Mouse (Mus musculus): ENCODE results near the gene Kdm4c. TPM values are rescaled to one million over a fixed set of nuclear protein-coding genes. Genes with fewer than 3 reads are reported as not detected.

Kdm4c gene
- polyA plus RNA-seq, 1 experiment from 2014 or later: 8.9 TPM

GRCm38 (mm10) chr4:74261879-74262278 lies 19.6 kb downstream of the Kdm4c start:
- H3K4me2 ChIP-seq (replicated peaks; ENCODE audit: low read depth, low read length): no peak overlapping the region
- no peak overlapping the region for H3K4me3 ChIP-seq (ENCODE audit: low read depth, low read length)
- DNase-seq (ENCODE audit: low spot score) (no peak), ATAC-seq (no peak)
- no peaks in the 10 kb centered on the region for H3K4me1 ChIP-seq (ENCODE audit: insufficient read depth, low read depth, low read length)
- H3K9ac ChIP-seq (replicated peaks; ENCODE audit: low read depth): no peak overlapping the region
- H3K27me3 ChIP-seq (replicated peaks; ENCODE audit: insufficient read depth, low read length): no peaks in the 10 kb centered on the region
- TF ChIP-seq CTCF (IDR thresholded peaks at IDR 0.05) (no peak), EP300 (IDR thresholded peaks at IDR 0.05) (no peak)
- no peaks in the 10 kb centered on the region for H3K36me3 ChIP-seq (ENCODE audit: insufficient read depth, low read length)
- no peak overlapping the region for H3K27ac ChIP-seq (ENCODE audit: low read length)
- no peaks in the 10 kb centered on the region for H3K9me3 ChIP-seq (ENCODE audit: low read length)

- TF ChIP-seq CTCF (IDR thresholded peaks at IDR 0.05) (no peak), EP300 (IDR thresholded peaks at IDR 0.05) (no peak)
- DNase-seq (ENCODE audit: low spot score): no peak
- ATAC-seq: no peak
- H3K4me1 ChIP-seq (ENCODE audit: insufficient read depth, low read depth, low read length): no peaks in the 10 kb centered on the region
- H3K27me3 ChIP-seq (replicated peaks; ENCODE audit: insufficient read depth, low read length): no peaks in the 10 kb centered on the region
- no peak overlapping the region for H3K4me2 ChIP-seq (replicated peaks; ENCODE audit: low read depth, low read length)
- H3K36me3 ChIP-seq (ENCODE audit: insufficient read depth, low read length): no peaks in the 10 kb centered on the region
- H3K9ac ChIP-seq (replicated peaks; ENCODE audit: low read depth): no peak overlapping the region
- WGBS: 96% methylated on average over 5 of the region's 5 CpGs
- H3K4me3 ChIP-seq (ENCODE audit: low read depth, low read length): no peak overlapping the region
- no peak overlapping the region for H3K27ac ChIP-seq (ENCODE audit: low read length)
- H3K9me3 ChIP-seq (ENCODE audit: low read length): no peaks in the 10 kb centered on the region
Measured at GRCm38 (mm10) chr4:74264428-74264955, 22.2 kb downstream of the Kdm4c start.

GRCm38 (mm10) chr4:74271180-74271579 lies 28.9 kb downstream of the Kdm4c start:
- WGBS: 78% methylated on average over 5 of the region's 5 CpGs
- Histone ChIP-seq H3K27me3 (replicated peaks; ENCODE audit: insufficient read depth, low read length) (no peaks in the 10 kb centered on the region), H3K4me3 (ENCODE audit: low read depth, low read length) (no peak overlapping the region), H3K9me3 (ENCODE audit: low read length) (no peaks in the 10 kb centered on the region), H3K4me1 (ENCODE audit: insufficient read depth, low read depth, low read length) (no peaks in the 10 kb centered on the region), H3K4me2 (replicated peaks; ENCODE audit: low read depth, low read length) (no peak overlapping the region), H3K9ac (replicated peaks; ENCODE audit: low read depth) (no peak overlapping the region), H3K27ac (ENCODE audit: low read length) (no peak overlapping the region), H3K36me3 (ENCODE audit: insufficient read depth, low read length) (no peaks in the 10 kb centered on the region)
- ATAC-seq (no peak), DNase-seq (ENCODE audit: low spot score) (no peak)
- no peak for TF ChIP-seq EP300 (IDR thresholded peaks at IDR 0.05)

- ATAC-seq: no peak
- no peaks in the 10 kb centered on the region for H3K9me3 ChIP-seq (ENCODE audit: low read length)
- WGBS: 100% methylated on average over 1 of the region's 1 CpGs
Measured at GRCm38 (mm10) chr4:74277486-74277885, 35.2 kb downstream of the Kdm4c start.

GRCm38 (mm10) chr4:74280170-74280569 lies 37.9 kb downstream of the Kdm4c start:
- 54% methylated on average over 3 of the region's 3 CpGs for WGBS
- H3K36me3 ChIP-seq (ENCODE audit: insufficient read depth, low read length): 0 out of 2 replicates have a peak, but pooled peaks cover 6% of the 10 kb centered on the region
- H3K9ac ChIP-seq (replicated peaks; ENCODE audit: low read depth): no peak overlapping the region
- ATAC-seq (no peak), DNase-seq (ENCODE audit: low spot score) (no peak)
- no peak overlapping the region for H3K27ac ChIP-seq (ENCODE audit: low read length)
- H3K4me3 ChIP-seq (ENCODE audit: low read depth, low read length): no peak overlapping the region
- no peaks in the 10 kb centered on the region for H3K9me3 ChIP-seq (ENCODE audit: low read length)
- no peak for TF ChIP-seq EP300 (IDR thresholded peaks at IDR 0.05)
- TF ChIP-seq CTCF (IDR thresholded peaks at IDR 0.05): no peak
- H3K4me2 ChIP-seq (replicated peaks; ENCODE audit: low read depth, low read length): no peak overlapping the region
- no peaks in the 10 kb centered on the region for H3K27me3 ChIP-seq (replicated peaks; ENCODE audit: insufficient read depth, low read length)
- H3K4me1 ChIP-seq (ENCODE audit: insufficient read depth, low read depth, low read length): no peaks in the 10 kb centered on the region

More at GRCm38 (mm10) chr4:74277486-74277885, 35.2 kb downstream of the Kdm4c start:
- no peak overlapping the region for H3K4me3 ChIP-seq (ENCODE audit: low read depth, low read length)
- H3K4me1 ChIP-seq (ENCODE audit: insufficient read depth, low read depth, low read length): no peaks in the 10 kb centered on the region
- TF ChIP-seq CTCF (IDR thresholded peaks at IDR 0.05): no peak
- TF ChIP-seq EP300 (IDR thresholded peaks at IDR 0.05): no peak
- no peak for DNase-seq (ENCODE audit: low spot score)
- H3K4me2 ChIP-seq (replicated peaks; ENCODE audit: low read depth, low read length): no peak overlapping the region
- no peaks in the 10 kb centered on the region for H3K27me3 ChIP-seq (replicated peaks; ENCODE audit: insufficient read depth, low read length)
- H3K36me3 ChIP-seq (ENCODE audit: insufficient read depth, low read length): no peaks in the 10 kb centered on the region
- no peak overlapping the region for H3K27ac ChIP-seq (ENCODE audit: low read length)
- no peak overlapping the region for H3K9ac ChIP-seq (replicated peaks; ENCODE audit: low read depth)

GRCm38 (mm10) chr4:74287851-74288250 lies 45.6 kb downstream of the Kdm4c start:
- no peak overlapping the region for H3K9ac ChIP-seq (replicated peaks; ENCODE audit: low read depth)

GRCm38 (mm10) chr4:74294726-74295125 lies 52.4 kb downstream of the Kdm4c start:
- TF ChIP-seq EP300 (IDR thresholded peaks at IDR 0.05) (no peak), CTCF (IDR thresholded peaks at IDR 0.05) (no peak)
- H3K36me3 ChIP-seq (ENCODE audit: insufficient read depth, low read length): no peaks in the 10 kb centered on the region; the same call in 1 of the 2 replicates
- H3K4me2 ChIP-seq (replicated peaks; ENCODE audit: low read depth, low read length): no peak overlapping the region
- DNase-seq (ENCODE audit: low spot score): no peak
- H3K27ac ChIP-seq (ENCODE audit: low read length): no peak overlapping the region
- H3K9ac ChIP-seq (replicated peaks; ENCODE audit: low read depth): no peak overlapping the region
- WGBS: 78% methylated on average over 3 of the region's 3 CpGs
- no peaks in the 10 kb centered on the region for H3K27me3 ChIP-seq (replicated peaks; ENCODE audit: insufficient read depth, low read length)
- no peak overlapping the region for H3K4me3 ChIP-seq (ENCODE audit: low read depth, low read length)
- no peaks in the 10 kb centered on the region for H3K4me1 ChIP-seq (ENCODE audit: insufficient read depth, low read depth, low read length)
- H3K9me3 ChIP-seq (ENCODE audit: low read length): no peaks in the 10 kb centered on the region
- no peak for ATAC-seq

More at GRCm38 (mm10) chr4:74287851-74288250, 45.6 kb downstream of the Kdm4c start:
- Histone ChIP-seq H3K4me1 (ENCODE audit: insufficient read depth, low read depth, low read length) (no peaks in the 10 kb centered on the region), H3K27me3 (replicated peaks; ENCODE audit: insufficient read depth, low read length) (no peaks in the 10 kb centered on the region), H3K4me3 (ENCODE audit: low read depth, low read length) (no peak overlapping the region), H3K4me2 (replicated peaks; ENCODE audit: low read depth, low read length) (no peak overlapping the region), H3K27ac (ENCODE audit: low read length) (no peak overlapping the region), H3K36me3 (ENCODE audit: insufficient read depth, low read length) (0 out of 2 replicates have a peak, but pooled peaks cover 6% of the 10 kb centered on the region), H3K9me3 (ENCODE audit: low read length) (no peaks in the 10 kb centered on the region)
- no peak for TF ChIP-seq EP300 (IDR thresholded peaks at IDR 0.05)
- no peak for TF ChIP-seq CTCF (IDR thresholded peaks at IDR 0.05)
- ATAC-seq (no peak), DNase-seq (ENCODE audit: low spot score) (no peak)
- 93% methylated on average over 3 of the region's 3 CpGs for WGBS

All from lung, postnatal 0 days (tissue).